Mouse (Mus musculus): ENCODE data around the gene Pex5. TPM values are rescaled to one million over a fixed set of nuclear protein-coding genes. Genes with fewer than 3 reads are reported as not detected.

The Pex5 gene
- polyA plus RNA-seq, 1 experiment from 2014 or later: 39.1 TPM

GRCm38 (mm10) chr6:124379331-124379730 is 35.5 kb downstream of the Pex5 start:
- H3K9ac ChIP-seq: no peak overlapping the region
- H3K4me1 ChIP-seq: no peaks in the 10 kb centered on the region
- no peak overlapping the region for H3K4me3 ChIP-seq
- H3K36me3 ChIP-seq: no peaks in the 10 kb centered on the region
- H3K27me3 ChIP-seq: no peaks in the 10 kb centered on the region
- no peak for ATAC-seq (ENCODE audit: borderline replicate concordance, extremely low read depth, low FRiP score, low TSS enrichment)
- H3K9me3 ChIP-seq: no peaks in the 10 kb centered on the region
- 34% methylated on average over 10 of the region's 10 CpGs for WGBS
- no peak overlapping the region for H3K27ac ChIP-seq
- no peak overlapping the region for H3K4me2 ChIP-seq

GRCm38 (mm10) chr6:124377494-124378255 is 37.2 kb downstream of the Pex5 start:
- WGBS: 50% methylated on average over 4 of the region's 4 CpGs
- H3K36me3 ChIP-seq: no peaks in the 10 kb centered on the region
- H3K27ac ChIP-seq: no peak overlapping the region
- H3K27me3 ChIP-seq: no peaks in the 10 kb centered on the region
- no peak overlapping the region for H3K4me2 ChIP-seq
- H3K9ac ChIP-seq: no peak overlapping the region
- no peak overlapping the region for H3K4me3 ChIP-seq
- H3K4me1 ChIP-seq: no peaks in the 10 kb centered on the region
- H3K9me3 ChIP-seq: no peaks in the 10 kb centered on the region
- ATAC-seq (ENCODE audit: borderline replicate concordance, extremely low read depth, low FRiP score, low TSS enrichment): no peak

GRCm38 (mm10) chr6:124376311-124376710 is 38.6 kb downstream of the Pex5 start:
- Histone ChIP-seq H3K4me1 (no peaks in the 10 kb centered on the region), H3K4me3 (no peak overlapping the region), H3K36me3 (no peaks in the 10 kb centered on the region), H3K9me3 (no peaks in the 10 kb centered on the region), H3K9ac (no peak overlapping the region), H3K4me2 (no peak overlapping the region), H3K27me3 (no peaks in the 10 kb centered on the region), H3K27ac (no peak overlapping the region)
- ATAC-seq (ENCODE audit: borderline replicate concordance, extremely low read depth, low FRiP score, low TSS enrichment): no peak
- 72% methylated on average over 5 of the region's 5 CpGs for WGBS

GRCm38 (mm10) chr6:124375435-124375884 is 39.4 kb downstream of the Pex5 start:
- H3K36me3 ChIP-seq: no peaks in the 10 kb centered on the region
- no peak overlapping the region for H3K4me2 ChIP-seq
- H3K27ac ChIP-seq: no peak overlapping the region
- H3K4me1 ChIP-seq: no peaks in the 10 kb centered on the region
- H3K9ac ChIP-seq: no peak overlapping the region
- 65% methylated on average over 11 of the region's 11 CpGs for WGBS
- H3K4me3 ChIP-seq: no peak overlapping the region
- no peaks in the 10 kb centered on the region for H3K27me3 ChIP-seq
- no peaks in the 10 kb centered on the region for H3K9me3 ChIP-seq
- ATAC-seq (ENCODE audit: borderline replicate concordance, extremely low read depth, low FRiP score, low TSS enrichment): no peak

GRCm38 (mm10) chr6:124374683-124375082 is 40.2 kb downstream of the Pex5 start:
- Histone ChIP-seq H3K36me3 (no peaks in the 10 kb centered on the region), H3K27me3 (no peaks in the 10 kb centered on the region), H3K4me3 (no peak overlapping the region), H3K9ac (no peak overlapping the region), H3K9me3 (no peaks in the 10 kb centered on the region), H3K4me2 (no peak overlapping the region), H3K27ac (no peak overlapping the region), H3K4me1 (no peaks in the 10 kb centered on the region)
- WGBS: 67% methylated on average over 4 of the region's 4 CpGs
- ATAC-seq (ENCODE audit: borderline replicate concordance, extremely low read depth, low FRiP score, low TSS enrichment): no peak

- WGBS: 78% methylated on average over 6 of the region's 6 CpGs
- H3K4me3 ChIP-seq: no peak overlapping the region
- no peaks in the 10 kb centered on the region for H3K4me1 ChIP-seq
- no peaks in the 10 kb centered on the region for H3K9me3 ChIP-seq
- H3K36me3 ChIP-seq: no peaks in the 10 kb centered on the region
- H3K27me3 ChIP-seq: no peaks in the 10 kb centered on the region
- H3K9ac ChIP-seq: no peak overlapping the region
- no peak overlapping the region for H3K4me2 ChIP-seq
- no peak for ATAC-seq (ENCODE audit: borderline replicate concordance, extremely low read depth, low FRiP score, low TSS enrichment)
- H3K27ac ChIP-seq: no peak overlapping the region
Measured at GRCm38 (mm10) chr6:124373584-124374206, 41.2 kb downstream of the Pex5 start.

- H3K9ac ChIP-seq: no peak overlapping the region
- H3K4me2 ChIP-seq: no peak overlapping the region
- H3K36me3 ChIP-seq: no peaks in the 10 kb centered on the region
- H3K27me3 ChIP-seq: no peaks in the 10 kb centered on the region
- no peak overlapping the region for H3K27ac ChIP-seq
- 58% methylated on average over 5 of the region's 5 CpGs for WGBS
- no peak overlapping the region for H3K4me3 ChIP-seq
- H3K4me1 ChIP-seq: no peaks in the 10 kb centered on the region
- ATAC-seq (ENCODE audit: borderline replicate concordance, extremely low read depth, low FRiP score, low TSS enrichment): no peak
- H3K9me3 ChIP-seq: no peaks in the 10 kb centered on the region
Measured at GRCm38 (mm10) chr6:124364328-124364727, 50.5 kb downstream of the Pex5 start.

- Histone ChIP-seq H3K9me3 (no peaks in the 10 kb centered on the region), H3K9ac (no peak overlapping the region), H3K4me2 (no peak overlapping the region), H3K4me1 (no peaks in the 10 kb centered on the region), H3K27me3 (no peaks in the 10 kb centered on the region), H3K27ac (no peak overlapping the region), H3K36me3 (no peaks in the 10 kb centered on the region), H3K4me3 (no peak overlapping the region)
- ATAC-seq (ENCODE audit: borderline replicate concordance, extremely low read depth, low FRiP score, low TSS enrichment): no peak
- WGBS: 53% methylated on average over 6 of the region's 6 CpGs
Measured at GRCm38 (mm10) chr6:124360549-124360948, 54.3 kb downstream of the Pex5 start.

- Histone ChIP-seq H3K4me3 (no peak overlapping the region), H3K4me2 (no peak overlapping the region), H3K4me1 (no peaks in the 10 kb centered on the region), H3K27ac (no peak overlapping the region), H3K9me3 (no peaks in the 10 kb centered on the region), H3K36me3 (no peaks in the 10 kb centered on the region), H3K9ac (no peak overlapping the region), H3K27me3 (no peaks in the 10 kb centered on the region)
- ATAC-seq (ENCODE audit: borderline replicate concordance, extremely low read depth, low FRiP score, low TSS enrichment): no peak
- WGBS: 83% methylated on average over 6 of the region's 6 CpGs
Measured at GRCm38 (mm10) chr6:124358953-124359352, 55.9 kb downstream of the Pex5 start.

- 70% methylated on average over 2 of the region's 2 CpGs for WGBS
- Histone ChIP-seq H3K4me1 (no peaks in the 10 kb centered on the region), H3K9ac (no peak overlapping the region), H3K27me3 (no peaks in the 10 kb centered on the region), H3K4me3 (no peak overlapping the region), H3K9me3 (no peaks in the 10 kb centered on the region), H3K4me2 (no peak overlapping the region), H3K27ac (no peak overlapping the region), H3K36me3 (no peaks in the 10 kb centered on the region)
- ATAC-seq (ENCODE audit: borderline replicate concordance, extremely low read depth, low FRiP score, low TSS enrichment): no peak
Measured at GRCm38 (mm10) chr6:124353246-124353645, 61.6 kb downstream of the Pex5 start.

All from lung, embryonic 15.5 days (tissue).